Mouse (Mus musculus): ENCODE results near the gene Zswim3.

The Zswim3 gene

GRCm38 (mm10) chr2:164804533-164805331 is at the start of gene Zswim3, which contains the start of gene Acot8:
Gene Zswim3 (plus strand): TSS chr2:164805098.
Gene Acot8 (minus strand): TSS chr2:164804882.
- Histone ChIP-seq H3K27me3 (ENCODE audit: insufficient read depth, low read length) (no peaks in the 10 kb centered on the region), H3K9me3 (ENCODE audit: low read length) (no peaks in the 10 kb centered on the region), H3K4me1 (replicated peaks; ENCODE audit: low read depth, low read length) (peaks cover 58% of the 10 kb centered on the region), H3K36me3 (ENCODE audit: insufficient read depth, low read length) (peaks cover 57% of the 10 kb centered on the region), H3K4me3 (replicated peaks; ENCODE audit: low read length) (peak within 1 kb of the TSS; percentile 93)
- TF ChIP-seq POU5F1 (IDR thresholded peaks at IDR 0.05; ENCODE audit: borderline replicate concordance, low read length) (no peak), NANOG (IDR thresholded peaks at IDR 0.05; ENCODE audit: borderline replicate concordance, low read length) (no peak), CTCF (conservative IDR thresholded peaks at IDR 0.05; ENCODE audit: low read length) (no peak)

- Histone ChIP-seq H3K9me3 (ENCODE audit: low read length) (no peaks in the 10 kb centered on the region), H3K4me1 (replicated peaks; ENCODE audit: low read depth, low read length) (peaks cover 52% of the 10 kb centered on the region), H3K27me3 (ENCODE audit: insufficient read depth, low read length) (no peaks in the 10 kb centered on the region), H3K36me3 (ENCODE audit: insufficient read depth, low read length) (peaks cover 100% of the 10 kb centered on the region), H3K4me3 (replicated peaks; ENCODE audit: low read length) (no peak overlapping the region)
- TF ChIP-seq POU5F1 (IDR thresholded peaks at IDR 0.05; ENCODE audit: borderline replicate concordance, low read length) (no peak), NANOG (IDR thresholded peaks at IDR 0.05; ENCODE audit: borderline replicate concordance, low read length) (no peak), CTCF (conservative IDR thresholded peaks at IDR 0.05; ENCODE audit: low read length) (no peak)
Measured at GRCm38 (mm10) chr2:164757841-164758240, 47.1 kb upstream of the Zswim3 start.

GRCm38 (mm10) chr2:164758692-164759091 is 46.2 kb upstream of the Zswim3 start:
- peaks cover 100% of the 10 kb centered on the region for H3K36me3 ChIP-seq (ENCODE audit: insufficient read depth, low read length)

GRCm38 (mm10) chr2:164760059-164760833 is 44.7 kb upstream of the Zswim3 start:
- no peak for TF ChIP-seq POU5F1 (IDR thresholded peaks at IDR 0.05; ENCODE audit: borderline replicate concordance, low read length)
- no peak for TF ChIP-seq CTCF (conservative IDR thresholded peaks at IDR 0.05; ENCODE audit: low read length)
- TF ChIP-seq NANOG (IDR thresholded peaks at IDR 0.05; ENCODE audit: borderline replicate concordance, low read length): no peak
- Histone ChIP-seq H3K9me3 (ENCODE audit: low read length) (no peaks in the 10 kb centered on the region), H3K27me3 (ENCODE audit: insufficient read depth, low read length) (no peaks in the 10 kb centered on the region)

More at GRCm38 (mm10) chr2:164758692-164759091, 46.2 kb upstream of the Zswim3 start:
- no peaks in the 10 kb centered on the region for H3K27me3 ChIP-seq (ENCODE audit: insufficient read depth, low read length)
- TF ChIP-seq NANOG (IDR thresholded peaks at IDR 0.05; ENCODE audit: borderline replicate concordance, low read length) (no peak), POU5F1 (IDR thresholded peaks at IDR 0.05; ENCODE audit: borderline replicate concordance, low read length) (no peak), CTCF (conservative IDR thresholded peaks at IDR 0.05; ENCODE audit: low read length) (no peak)
- H3K4me3 ChIP-seq (replicated peaks; ENCODE audit: low read length): no peak overlapping the region
- H3K9me3 ChIP-seq (ENCODE audit: low read length): no peaks in the 10 kb centered on the region
- peaks cover 60% of the 10 kb centered on the region for H3K4me1 ChIP-seq (replicated peaks; ENCODE audit: low read depth, low read length)

GRCm38 (mm10) chr2:164761502-164761901 is 43.4 kb upstream of the Zswim3 start:
- no peaks in the 10 kb centered on the region for H3K9me3 ChIP-seq (ENCODE audit: low read length)

More at GRCm38 (mm10) chr2:164760059-164760833, 44.7 kb upstream of the Zswim3 start:
- H3K36me3 ChIP-seq (ENCODE audit: insufficient read depth, low read length): peaks cover 96% of the 10 kb centered on the region
- H3K4me3 ChIP-seq (replicated peaks; ENCODE audit: low read length): no peak overlapping the region
- peaks cover 70% of the 10 kb centered on the region for H3K4me1 ChIP-seq (replicated peaks; ENCODE audit: low read depth, low read length)

GRCm38 (mm10) chr2:164761971-164762370 is 42.9 kb upstream of the Zswim3 start:
- H3K36me3 ChIP-seq (ENCODE audit: insufficient read depth, low read length): peaks cover 96% of the 10 kb centered on the region
- H3K4me3 ChIP-seq (replicated peaks; ENCODE audit: low read length): no peak overlapping the region
- no peaks in the 10 kb centered on the region for H3K27me3 ChIP-seq (ENCODE audit: insufficient read depth, low read length)
- TF ChIP-seq NANOG (IDR thresholded peaks at IDR 0.05; ENCODE audit: borderline replicate concordance, low read length) (no peak), POU5F1 (IDR thresholded peaks at IDR 0.05; ENCODE audit: borderline replicate concordance, low read length) (no peak), CTCF (conservative IDR thresholded peaks at IDR 0.05; ENCODE audit: low read length) (no peak)
- H3K4me1 ChIP-seq (replicated peaks; ENCODE audit: low read depth, low read length): peaks cover 76% of the 10 kb centered on the region
- no peaks in the 10 kb centered on the region for H3K9me3 ChIP-seq (ENCODE audit: low read length)

More at GRCm38 (mm10) chr2:164761502-164761901, 43.4 kb upstream of the Zswim3 start:
- no peaks in the 10 kb centered on the region for H3K27me3 ChIP-seq (ENCODE audit: insufficient read depth, low read length)
- TF ChIP-seq CTCF (conservative IDR thresholded peaks at IDR 0.05; ENCODE audit: low read length): no peak
- no peak for TF ChIP-seq POU5F1 (IDR thresholded peaks at IDR 0.05; ENCODE audit: borderline replicate concordance, low read length)
- TF ChIP-seq NANOG (IDR thresholded peaks at IDR 0.05; ENCODE audit: borderline replicate concordance, low read length): no peak; the same call in 1 of the 2 replicates
- H3K36me3 ChIP-seq (ENCODE audit: insufficient read depth, low read length): peaks cover 96% of the 10 kb centered on the region
- no peak overlapping the region for H3K4me3 ChIP-seq (replicated peaks; ENCODE audit: low read length)
- H3K4me1 ChIP-seq (replicated peaks; ENCODE audit: low read depth, low read length): peaks cover 72% of the 10 kb centered on the region

- no peak for TF ChIP-seq POU5F1 (IDR thresholded peaks at IDR 0.05; ENCODE audit: borderline replicate concordance, low read length)
- no peak for TF ChIP-seq CTCF (conservative IDR thresholded peaks at IDR 0.05; ENCODE audit: low read length)
- no peak for TF ChIP-seq NANOG (IDR thresholded peaks at IDR 0.05; ENCODE audit: borderline replicate concordance, low read length)
- Histone ChIP-seq H3K36me3 (ENCODE audit: insufficient read depth, low read length) (peaks cover 96% of the 10 kb centered on the region), H3K4me1 (replicated peaks; ENCODE audit: low read depth, low read length) (peaks cover 79% of the 10 kb centered on the region), H3K4me3 (replicated peaks; ENCODE audit: low read length) (no peak overlapping the region), H3K27me3 (ENCODE audit: insufficient read depth, low read length) (no peaks in the 10 kb centered on the region), H3K9me3 (ENCODE audit: low read length) (no peaks in the 10 kb centered on the region)
Measured at GRCm38 (mm10) chr2:164762593-164762992, 42.3 kb upstream of the Zswim3 start.

GRCm38 (mm10) chr2:164765841-164766240 is 39.1 kb upstream of the Zswim3 start:
- Histone ChIP-seq H3K27me3 (ENCODE audit: insufficient read depth, low read length) (no peaks in the 10 kb centered on the region), H3K36me3 (ENCODE audit: insufficient read depth, low read length) (peaks cover 80% of the 10 kb centered on the region), H3K4me3 (replicated peaks; ENCODE audit: low read length) (no peak overlapping the region), H3K4me1 (replicated peaks; ENCODE audit: low read depth, low read length) (peaks cover 75% of the 10 kb centered on the region), H3K9me3 (ENCODE audit: low read length) (no peaks in the 10 kb centered on the region)
- no peak for TF ChIP-seq NANOG (IDR thresholded peaks at IDR 0.05; ENCODE audit: borderline replicate concordance, low read length)
- no peak for TF ChIP-seq CTCF (conservative IDR thresholded peaks at IDR 0.05; ENCODE audit: low read length)
- TF ChIP-seq POU5F1 (IDR thresholded peaks at IDR 0.05; ENCODE audit: borderline replicate concordance, low read length): no peak
